Mouse (Mus musculus) gastrocnemius, adult 18-20 months (tissue): ENCODE results near the gene Raph1. TPM values are rescaled to one million over a fixed set of nuclear protein-coding genes. Genes with fewer than 3 reads are reported as not detected.
A peak's percentile ranks its signal among the peaks of the same experiment; 100 is the strongest.

Experiments
- DNase-seq: peaks from one replicate; pipeline ENCODE4 v3.0.0; 2021; ENCODE audit warnings: low spot score
- long read RNA-seq, 2 experiments: library from polyadenylated mRNA; stranded (forward); transcript quantifications; one replicate each; pipeline ENCODE4 v2.0.0; 2021
- total RNA-seq, 2 experiments: library from RNA; stranded (reverse); gene quantifications; 2 replicates each; pipeline ENCODE4 v1.2.3; 2021

The Raph1 gene
- total RNA-seq = 10 to 100 TPM; 15.2 to 26.0 TPM
- long read RNA-seq, experiment 1, partial matches to known transcripts = 0 of 1 reads
- long read RNA-seq, experiment 1, other reads (novel, unspliced or antisense) = 1 of 1 reads
- long read RNA-seq, experiment 2, partial matches to known transcripts = 0 of 3 reads
- long read RNA-seq, experiment 2, other reads (novel, unspliced or antisense) = 3 of 3 reads

GRCm38 (mm10) chr1:60566631-60567311, at the start of gene Raph1:
Gene Raph1, minus strand, starts transcription at chr1:60567104.
- peak; percentile 83 for DNase-seq

- no peak for DNase-seq
These were observed 48.8 kb upstream of the Raph1 start for GRCm38 (mm10) chr1:60615703-60616102.

- DNase-seq = peak; percentile 47
These were observed 48.0 kb upstream of the Raph1 start for GRCm38 (mm10) chr1:60614902-60615301.

- DNase-seq = no peak
These were observed 45.1 kb upstream of the Raph1 start for GRCm38 (mm10) chr1:60611968-60612367.

GRCm38 (mm10) chr1:60610631-60611030, 43.7 kb upstream of the Raph1 start:
- no peak for DNase-seq

GRCm38 (mm10) chr1:60609011-60609775, 42.3 kb upstream of the Raph1 start:
- no peak for DNase-seq

GRCm38 (mm10) chr1:60604481-60605021, 37.6 kb upstream of the Raph1 start:
- no peak for DNase-seq

GRCm38 (mm10) chr1:60600682-60601081, 33.8 kb upstream of the Raph1 start:
- no peak for DNase-seq

GRCm38 (mm10) chr1:60599926-60600325, 33.0 kb upstream of the Raph1 start:
- no peak for DNase-seq

- DNase-seq = no peak
These were observed 32.3 kb upstream of the Raph1 start for GRCm38 (mm10) chr1:60599013-60599701.

- no peak for DNase-seq
These were observed 29.7 kb upstream of the Raph1 start for GRCm38 (mm10) chr1:60596386-60597320.

GRCm38 (mm10) chr1:60593101-60593500, 26.2 kb upstream of the Raph1 start:
- DNase-seq = no peak

- DNase-seq = no peak
These were observed 22.2 kb upstream of the Raph1 start for GRCm38 (mm10) chr1:60588887-60589629.

- DNase-seq = no peak
These were observed 14.1 kb upstream of the Raph1 start for GRCm38 (mm10) chr1:60580990-60581389.

- DNase-seq = no peak
These were observed 13.0 kb upstream of the Raph1 start for GRCm38 (mm10) chr1:60579886-60580285.

- no peak for DNase-seq
These were observed 5.8 kb upstream of the Raph1 start for GRCm38 (mm10) chr1:60572699-60573098.

- DNase-seq = no peak
These were observed 2.8 kb upstream of the Raph1 start for GRCm38 (mm10) chr1:60569741-60570140.

- DNase-seq = no peak
These were observed 2.3 kb upstream of the Raph1 start for GRCm38 (mm10) chr1:60569210-60569609.

- no peak for DNase-seq
These were observed 417 bp upstream of the Raph1 start for GRCm38 (mm10) chr1:60567321-60567720.
